Mouse (Mus musculus) kidney, postnatal 4 days (tissue): Measurements from ENCODE around the gene Mipol1.
"Not testable (repeated sequence)": the region's sequence is repeated elsewhere in the genome, so short reads cannot be mapped to it uniquely, and the experiment has no call there.

Experiments
- DNase-seq, 2 experiments: peaks; one replicate each; pipeline ENCODE4 v3.0.0; 2021; ENCODE audit warnings: mixed read lengths in 2 of 2

The Mipol1 gene

GRCm38 (mm10) chr12:57428243-57428642, 198.0 kb downstream of the Mipol1 start:
- no peak for DNase-seq

GRCm38 (mm10) chr12:57428767-57429166, 198.5 kb downstream of the Mipol1 start:
- no peak for DNase-seq

GRCm38 (mm10) chr12:57436939-57437659, 206.9 kb downstream of the Mipol1 start:
- DNase-seq, result not testable (repeated sequence)

GRCm38 (mm10) chr12:57444281-57444903, 214.2 kb downstream of the Mipol1 start:
- no peak for DNase-seq

- no peak for DNase-seq
These were observed 217.1 kb downstream of the Mipol1 start for GRCm38 (mm10) chr12:57447331-57447730.

GRCm38 (mm10) chr12:57449299-57449698, 219.1 kb downstream of the Mipol1 start:
- no peak for DNase-seq

GRCm38 (mm10) chr12:57450017-57450583, 219.9 kb downstream of the Mipol1 start:
- no peak for DNase-seq

GRCm38 (mm10) chr12:57456911-57457310, 226.7 kb downstream of the Mipol1 start:
- no peak for DNase-seq

- no peak for DNase-seq
These were observed 227.1 kb downstream of the Mipol1 start for GRCm38 (mm10) chr12:57457339-57457738.

GRCm38 (mm10) chr12:57464520-57465334, 234.5 kb downstream of the Mipol1 start:
- DNase-seq, result no peak

GRCm38 (mm10) chr12:57471786-57472185, 241.6 kb downstream of the Mipol1 start:
- DNase-seq, result no peak

- no peak for DNase-seq
These were observed 246.6 kb downstream of the Mipol1 start for GRCm38 (mm10) chr12:57476876-57477275.

- DNase-seq, result no peak
These were observed 251.6 kb downstream of the Mipol1 start for GRCm38 (mm10) chr12:57481823-57482222.

GRCm38 (mm10) chr12:57496347-57497119, 266.3 kb downstream of the Mipol1 start:
- DNase-seq, result no peak

- DNase-seq, result no peak
These were observed 270.0 kb downstream of the Mipol1 start for GRCm38 (mm10) chr12:57500246-57500645.

- DNase-seq, result no peak
These were observed 275.1 kb downstream of the Mipol1 start for GRCm38 (mm10) chr12:57505329-57505728.

GRCm38 (mm10) chr12:57508938-57509337, 278.7 kb downstream of the Mipol1 start:
- DNase-seq, result no peak

GRCm38 (mm10) chr12:57509726-57510125, 279.5 kb downstream of the Mipol1 start:
- DNase-seq, result no peak

GRCm38 (mm10) chr12:57511127-57511526, 280.9 kb downstream of the Mipol1 start:
- DNase-seq, result no peak

GRCm38 (mm10) chr12:57511560-57511959, 281.3 kb downstream of the Mipol1 start:
- DNase-seq, result no peak

- no peak for DNase-seq
These were observed 284.3 kb downstream of the Mipol1 start for GRCm38 (mm10) chr12:57514552-57514951.

GRCm38 (mm10) chr12:57515702-57516377, 285.6 kb downstream of the Mipol1 start:
- no peak for DNase-seq
